Mouse (Mus musculus): ENCODE results near the gene Sox12. TPM values are rescaled to one million over a fixed set of nuclear protein-coding genes. Genes with fewer than 3 reads are reported as not detected.
"Not testable (repeated sequence)": the region's sequence is repeated elsewhere in the genome, so short reads cannot be mapped to it uniquely, and the experiment has no call there.

Sox12 gene
- total RNA-seq, 2 experiments from 2014 or later = 1.2 to 2.3 TPM

GRCm38 (mm10) chr2:152363245-152364147, 34.4 kb downstream of the Sox12 start:
- ATAC-seq (replicated peaks; ENCODE audit: low FRiP score, poor library complexity, severe bottlenecking) = peak; percentile 90

GRCm38 (mm10) chr2:152361193-152361592, 36.7 kb downstream of the Sox12 start:
- no peak for ATAC-seq (replicated peaks; ENCODE audit: low FRiP score, poor library complexity, severe bottlenecking)

GRCm38 (mm10) chr2:152360271-152360775, 37.5 kb downstream of the Sox12 start:
- ATAC-seq (replicated peaks; ENCODE audit: low FRiP score, poor library complexity, severe bottlenecking) = no peak

- ATAC-seq (replicated peaks; ENCODE audit: low FRiP score, poor library complexity, severe bottlenecking) = no peak
Observed at GRCm38 (mm10) chr2:152359616-152360015, 38.2 kb downstream of the Sox12 start.

- not testable (repeated sequence) for ATAC-seq (replicated peaks; ENCODE audit: low FRiP score, poor library complexity, severe bottlenecking)
Observed at GRCm38 (mm10) chr2:152358977-152359376, 38.9 kb downstream of the Sox12 start.

GRCm38 (mm10) chr2:152357254-152357653, 40.6 kb downstream of the Sox12 start:
- ATAC-seq (replicated peaks; ENCODE audit: low FRiP score, poor library complexity, severe bottlenecking) = no peak

- no peak for ATAC-seq (replicated peaks; ENCODE audit: low FRiP score, poor library complexity, severe bottlenecking)
Observed at GRCm38 (mm10) chr2:152349842-152350540, 47.9 kb downstream of the Sox12 start.

- no peak for ATAC-seq (replicated peaks; ENCODE audit: low FRiP score, poor library complexity, severe bottlenecking)
Observed at GRCm38 (mm10) chr2:152349205-152349604, 48.7 kb downstream of the Sox12 start.

GRCm38 (mm10) chr2:152347722-152348121, 50.1 kb downstream of the Sox12 start:
- no peak for ATAC-seq (replicated peaks; ENCODE audit: low FRiP score, poor library complexity, severe bottlenecking)

- ATAC-seq (replicated peaks; ENCODE audit: low FRiP score, poor library complexity, severe bottlenecking) = peak; percentile 22
Observed at GRCm38 (mm10) chr2:152346776-152347465, 50.9 kb downstream of the Sox12 start.

GRCm38 (mm10) chr2:152345393-152345792, 52.5 kb downstream of the Sox12 start:
- ATAC-seq (replicated peaks; ENCODE audit: low FRiP score, poor library complexity, severe bottlenecking) = no peak

GRCm38 (mm10) chr2:152344909-152345308, 53.0 kb downstream of the Sox12 start:
- ATAC-seq (replicated peaks; ENCODE audit: low FRiP score, poor library complexity, severe bottlenecking) = no peak

GRCm38 (mm10) chr2:152344361-152344760, 53.5 kb downstream of the Sox12 start:
- no peak for ATAC-seq (replicated peaks; ENCODE audit: low FRiP score, poor library complexity, severe bottlenecking)

Other genes with a start within 250 kb of the Sox12 start
- gene Csnk2a1, start 171.2 kb downstream of the Sox12 start, total RNA-seq (2015; ENCODE audit: low replicate concordance) = 25.3 and 32.5 TPM in 2 replicates
- gene Csnk2a1, start 171.2 kb downstream of the Sox12 start, total RNA-seq (2017; ENCODE audit: low replicate concordance) = 31.9 and 41.4 TPM in 2 replicates
- 9.6 and 17.9 TPM in 2 replicates for gene Tbc1d20, start 104.2 kb downstream of the Sox12 start, total RNA-seq (2015; ENCODE audit: low replicate concordance)
- gene Tbc1d20, start 104.2 kb downstream of the Sox12 start, total RNA-seq (2017; ENCODE audit: low replicate concordance) = 5.6 and 9.9 TPM in 2 replicates
- gene Rbck1, start 65.4 kb downstream of the Sox12 start, total RNA-seq (2015; ENCODE audit: low replicate concordance) = 28.2 TPM in 2 replicates
- 16.6 and 25.1 TPM in 2 replicates for gene Rbck1, start 65.4 kb downstream of the Sox12 start, total RNA-seq (2017; ENCODE audit: low replicate concordance)
- gene Trib3, start 54.0 kb downstream of the Sox12 start, total RNA-seq (2015; ENCODE audit: low replicate concordance) = 1.0 TPM in 1 of 2 replicates, not detected in the other
- gene Trib3, start 54.0 kb downstream of the Sox12 start, total RNA-seq (2017; ENCODE audit: low replicate concordance) = 0.26 and 0.98 TPM in 2 replicates
- not detected in 2 replicates for gene Nrsn2, start 21.4 kb downstream of the Sox12 start, total RNA-seq (2015; ENCODE audit: low replicate concordance)
- not detected in 2 replicates for gene Nrsn2, start 21.4 kb downstream of the Sox12 start, total RNA-seq (2017; ENCODE audit: low replicate concordance)
- gene Zcchc3, start 17.0 kb upstream of the Sox12 start, total RNA-seq (2015; ENCODE audit: low replicate concordance) = 0.58 and 2.3 TPM in 2 replicates
- gene Zcchc3, start 17.0 kb upstream of the Sox12 start, total RNA-seq (2017; ENCODE audit: low replicate concordance) = 0.84 and 1.2 TPM in 2 replicates
- gene 6820408C15Rik, start 17.5 kb upstream of the Sox12 start, total RNA-seq (2015; ENCODE audit: low replicate concordance) = not detected in 2 replicates
- not detected in 2 replicates for gene 6820408C15Rik, start 17.5 kb upstream of the Sox12 start, total RNA-seq (2017; ENCODE audit: low replicate concordance)
- gene Defb23, start 66.6 kb upstream of the Sox12 start, total RNA-seq (2015; ENCODE audit: low replicate concordance) = not detected in 2 replicates
- gene Defb23, start 66.6 kb upstream of the Sox12 start, total RNA-seq (2017; ENCODE audit: low replicate concordance) = not detected in 2 replicates
- not detected in 2 replicates for gene Defb20, start 79.0 kb upstream of the Sox12 start, total RNA-seq (2015; ENCODE audit: low replicate concordance)
- not detected in 2 replicates for gene Defb20, start 79.0 kb upstream of the Sox12 start, total RNA-seq (2017; ENCODE audit: low replicate concordance)
- gene Defb22, start 92.1 kb upstream of the Sox12 start, total RNA-seq (2015; ENCODE audit: low replicate concordance) = not detected in 2 replicates
- gene Defb22, start 92.1 kb upstream of the Sox12 start, total RNA-seq (2017; ENCODE audit: low replicate concordance) = not detected in 2 replicates
- gene Defb26, start 113.6 kb upstream of the Sox12 start, total RNA-seq (2015; ENCODE audit: low replicate concordance) = not detected in 2 replicates
- gene Defb26, start 113.6 kb upstream of the Sox12 start, total RNA-seq (2017; ENCODE audit: low replicate concordance) = not detected in 2 replicates
- gene Defb28, start 120.2 kb upstream of the Sox12 start, total RNA-seq (2015; ENCODE audit: low replicate concordance) = not detected in 2 replicates
- not detected in 2 replicates for gene Defb28, start 120.2 kb upstream of the Sox12 start, total RNA-seq (2017; ENCODE audit: low replicate concordance)
- not detected in 2 replicates for gene Defb29, start 142.0 kb upstream of the Sox12 start, total RNA-seq (2015; ENCODE audit: low replicate concordance)
- gene Defb29, start 142.0 kb upstream of the Sox12 start, total RNA-seq (2017; ENCODE audit: low replicate concordance) = not detected in 2 replicates
- gene Gm17416, start 171.3 kb upstream of the Sox12 start, total RNA-seq (2015; ENCODE audit: low replicate concordance) = not detected in 2 replicates
- gene Gm17416, start 171.3 kb upstream of the Sox12 start, total RNA-seq (2017; ENCODE audit: low replicate concordance) = not detected in 2 replicates
- not detected in 2 replicates for gene Defb21, start 174.7 kb upstream of the Sox12 start, total RNA-seq (2015; ENCODE audit: low replicate concordance)
- not detected in 2 replicates for gene Defb21, start 174.7 kb upstream of the Sox12 start, total RNA-seq (2017; ENCODE audit: low replicate concordance)
- gene Defb19, start 182.2 kb upstream of the Sox12 start, total RNA-seq (2015; ENCODE audit: low replicate concordance) = not detected in 2 replicates
- not detected in 2 replicates for gene Defb19, start 182.2 kb upstream of the Sox12 start, total RNA-seq (2017; ENCODE audit: low replicate concordance)
- not detected in 2 replicates for gene Defb45, start 201.3 kb upstream of the Sox12 start, total RNA-seq (2015; ENCODE audit: low replicate concordance)
- gene Defb45, start 201.3 kb upstream of the Sox12 start, total RNA-seq (2017; ENCODE audit: low replicate concordance) = not detected in 2 replicates
- gene Defb36, start 206.3 kb upstream of the Sox12 start, total RNA-seq (2015; ENCODE audit: low replicate concordance) = not detected in 2 replicates
- gene Defb36, start 206.3 kb upstream of the Sox12 start, total RNA-seq (2017; ENCODE audit: low replicate concordance) = not detected in 2 replicates
- not detected in 2 replicates for gene Defb25, start 225.0 kb upstream of the Sox12 start, total RNA-seq (2015; ENCODE audit: low replicate concordance)
- gene Defb25, start 225.0 kb upstream of the Sox12 start, total RNA-seq (2017; ENCODE audit: low replicate concordance) = not detected in 2 replicates
- gene Rem1, start 228.9 kb upstream of the Sox12 start, total RNA-seq (2015; ENCODE audit: low replicate concordance) = 0.77 TPM in 1 of 2 replicates, not detected in the other
- 0.60 TPM in 1 of 2 replicates, not detected in the other for gene Rem1, start 228.9 kb upstream of the Sox12 start, total RNA-seq (2017; ENCODE audit: low replicate concordance)

Measured in erythroblast, adult 5-6 weeks (primary cell).